Mouse (Mus musculus): Measurements from ENCODE around the gene Cdkl4.

- TF ChIP-seq GATA1 (IDR thresholded peaks at IDR 0.05; ENCODE audit: borderline replicate concordance, low read length) (no peak), CTCF (IDR thresholded peaks at IDR 0.05; ENCODE audit: low read depth, low read length) (peak; percentile 38; the same call in 1 of the 2 replicates), TAL1 (conservative IDR thresholded peaks at IDR 0.05; ENCODE audit: low read depth, low read length) (no peak)
Observed at GRCm38 (mm10) chr17:80564611-80564924, 13.0 kb downstream of the Cdkl4 start.
